Mouse (Mus musculus) brain, embryonic 14.5 days (tissue): ENCODE measurements around the gene Apc2.

Experiments
- CTCF ChIP-seq: fragments of 200-500 bp; IDR thresholded peaks from 2 replicates; pipeline ENCODE4 v1.5.1; 2012; ENCODE audit warnings: inconsistent platforms, mild to moderate bottlenecking, moderate library complexity, borderline replicate concordance; ENCODE audit not compliant: insufficient read depth, insufficient read length; ENCODE audit errors: extremely low read depth
- POLR2A ChIP-seq: fragments of 200-500 bp; IDR thresholded peaks from 2 replicates; pipeline ENCODE4 v1.6.1; 2012; ENCODE audit warnings: mild to moderate bottlenecking, inconsistent platforms, borderline replicate concordance; ENCODE audit not compliant: poor library complexity, insufficient read depth, insufficient read length, severe bottlenecking; ENCODE audit errors: extremely low read depth

DNA sequence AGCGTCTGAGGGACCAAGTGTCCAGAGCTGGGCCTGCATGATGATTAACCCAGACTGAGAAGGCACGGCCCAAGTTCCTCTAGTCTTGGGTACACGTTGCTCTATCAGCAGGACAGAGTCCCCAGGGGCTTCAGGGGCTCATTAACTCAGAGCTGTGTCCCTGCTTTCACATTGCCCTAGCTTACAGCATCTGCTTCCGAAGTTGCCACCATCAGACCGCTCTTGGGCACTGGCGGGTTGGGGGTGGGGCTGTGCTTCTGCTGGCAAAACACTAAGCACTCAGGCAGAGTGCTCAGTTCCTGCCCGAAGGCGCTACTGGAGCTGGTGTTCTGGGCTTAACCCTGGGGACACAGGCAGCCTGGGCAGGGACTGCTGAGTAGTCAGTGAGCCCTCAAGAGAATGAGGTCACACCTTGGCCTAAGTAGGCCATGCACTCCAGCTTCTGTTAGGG is 13.8 kb upstream of the Apc2 start:
- TF ChIP-seq CTCF, result no peak
- no peak for TF ChIP-seq POLR2A
